Comparison of ENCODE assay signal across 23 mouse cellular contexts in the genomic region with DNA sequence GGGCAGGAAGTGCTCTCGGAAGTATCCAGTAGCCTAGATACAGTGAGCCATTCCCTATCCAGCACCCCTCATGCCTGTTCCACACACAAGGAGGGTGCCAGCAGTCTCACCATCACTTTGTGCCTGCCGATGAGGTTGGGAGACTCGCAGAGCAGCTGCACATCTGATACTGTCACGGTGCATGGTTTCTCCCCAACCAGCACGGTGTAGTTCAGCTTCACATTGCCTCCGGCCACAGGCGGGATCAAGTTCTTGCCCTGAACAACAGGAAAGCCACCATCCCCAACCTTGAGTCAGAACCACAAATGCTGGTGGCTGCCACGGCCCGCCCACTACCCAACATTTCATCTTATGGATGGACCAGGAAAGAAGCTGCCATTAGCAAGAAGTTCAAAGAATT.
"Had no signal": no experiment of that assay in that cellular context is flagged by ENCODE, and none has a peak within 500 bp of the region (broad histone marks: within the 10 kb centered on the region; RNA-seq: fewer than 3 reads in every experiment).

No protein-coding gene starts in this region.

- DNase-seq: forebrain, postnatal 0 days; gastrocnemius, postnatal 14 days; gastrocnemius, postnatal 36 days; heart, adult 11 months; heart, adult 2 months; heart, postnatal 14 days; heart, postnatal 36 days; kidney, adult 8-10 months; kidney, postnatal 10 days; layer of hippocampus, adult 9-11 months; layer of hippocampus, postnatal 36 days; left cerebral cortex, postnatal 4 days had no signal

- H3K27ac ChIP-seq: heart, adult 2 months; heart, embryonic 13.5 days; heart, embryonic 15.5 days; hindbrain, embryonic 13.5 days; hindbrain, embryonic 15.5 days; hindbrain, postnatal 0 days; limb, embryonic 13.5 days; limb, embryonic 15.5 days; liver, embryonic 12.5 days; liver, embryonic 14.5 days had no signal

- H3K9me3 ChIP-seq: heart, embryonic 13.5 days; heart, embryonic 15.5 days; hindbrain, embryonic 15.5 days; limb, embryonic 13.5 days; limb, embryonic 15.5 days; liver, embryonic 12.5 days had no signal

- H3K4me3 ChIP-seq: heart, adult 2 months; heart, embryonic 13.5 days; heart, embryonic 15.5 days; hindbrain, embryonic 13.5 days; hindbrain, embryonic 15.5 days; limb, embryonic 13.5 days; limb, embryonic 15.5 days; liver, embryonic 12.5 days had no signal

- ATAC-seq: forebrain, postnatal 0 days; intestine, embryonic 16.5 days; liver, embryonic 12.5 days had no signal

- H3K4me1 ChIP-seq: heart, embryonic 13.5 days; heart, embryonic 15.5 days; hindbrain, embryonic 15.5 days; limb, embryonic 13.5 days; limb, embryonic 15.5 days; liver, embryonic 12.5 days had no signal

- H3K27me3 ChIP-seq: heart, embryonic 13.5 days; heart, embryonic 15.5 days; hindbrain, embryonic 13.5 days; hindbrain, embryonic 15.5 days; limb, embryonic 13.5 days; limb, embryonic 15.5 days; liver, embryonic 12.5 days had no signal

- H3K4me2 ChIP-seq: heart, embryonic 11.5 days; heart, embryonic 13.5 days; heart, embryonic 15.5 days; hindbrain, embryonic 13.5 days; hindbrain, embryonic 15.5 days; limb, embryonic 13.5 days; limb, embryonic 15.5 days; liver, embryonic 12.5 days had no signal

- H3K9ac ChIP-seq: forebrain, postnatal 0 days; heart, embryonic 13.5 days; heart, embryonic 15.5 days; hindbrain, embryonic 13.5 days; hindbrain, embryonic 15.5 days; limb, embryonic 13.5 days; limb, embryonic 15.5 days; liver, embryonic 12.5 days; liver, embryonic 14.5 days had no signal

- H3K36me3 ChIP-seq: limb, embryonic 15.5 days; liver, embryonic 12.5 days had no signal
